Mouse (Mus musculus) CH12.LX (cell line): Measurements from ENCODE around the gene Hpcal1. TPM values are rescaled to one million over a fixed set of nuclear protein-coding genes. Genes with fewer than 3 reads are reported as not detected.

ENCODE experiments used
- DNase-seq: peaks from one replicate; pipeline ENCODE4 v3.0.0-alpha.2; 2013; ENCODE audit errors: extremely low read depth
- H3K27ac ChIP-seq: 2 replicates; pipeline ENCODE4 v1.5.1; 2012; ENCODE audit warnings: low read depth, mild to moderate bottlenecking, control low read depth, moderate library complexity; ENCODE audit not compliant: insufficient read depth
- H3K27me3 ChIP-seq: replicated peaks from 2 replicates; pipeline ENCODE3; 2012; ENCODE audit warnings: inconsistent platforms
- H3K36me3 ChIP-seq, 2 experiments: replicated peaks in 1 of 2; 2 replicates each; pipeline versions ENCODE3 to v1.6.1; 2012; ENCODE audit warnings: inconsistent platforms in 1 of 2, low read length in 1 of 2, mild to moderate bottlenecking in 1 of 2, mixed read lengths in 1 of 2, moderate library complexity in 1 of 2; ENCODE audit not compliant: control insufficient read depth in 1 of 2, insufficient read depth in 1 of 2
- H3K4me1 ChIP-seq, 2 experiments: 2 replicates each; pipeline ENCODE4 v1.6.1; 2012; ENCODE audit warnings: inconsistent platforms in 1 of 2, moderate library complexity in 1 of 2; ENCODE audit not compliant: insufficient read depth in 2 of 2, control insufficient read depth in 1 of 2
- H3K4me2 ChIP-seq: 2 replicates; pipeline ENCODE4 v1.6.1; 2012; ENCODE audit warnings: low read depth, mild to moderate bottlenecking, control low read depth; ENCODE audit not compliant: poor library complexity, insufficient read depth, severe bottlenecking
- H3K4me3 ChIP-seq, 3 experiments: fragments of 150-350 bp in 1 of 3; sonication (generic) in 1 of 3; replicated peaks in 1 of 3; 2 replicates each; pipeline versions ENCODE3 to v1.5.1; 2011 to 2012; ENCODE audit warnings: low read depth in 2 of 3, low read length in 2 of 3, mild to moderate bottlenecking in 2 of 3, moderate library complexity in 2 of 3, control low read depth in 1 of 3, improper control_type of control experiment in 1 of 3, inconsistent platforms in 1 of 3, mixed read lengths in 1 of 3; ENCODE audit not compliant: poor library complexity in 1 of 3
- H3K79me2 ChIP-seq: replicated peaks from 2 replicates; pipeline ENCODE4 v1.6.1; 2012; ENCODE audit warnings: mild to moderate bottlenecking, moderate library complexity; ENCODE audit not compliant: control insufficient read depth, poor library complexity, insufficient read depth, severe bottlenecking; ENCODE audit errors: extremely low read depth
- H3K9ac ChIP-seq: 2 replicates; pipeline ENCODE4 v1.6.1; 2012; ENCODE audit warnings: low read depth, mild to moderate bottlenecking, control low read depth, moderate library complexity; ENCODE audit not compliant: insufficient read depth
- H3K9me3 ChIP-seq: replicated peaks from 2 replicates; pipeline ENCODE3; 2012; ENCODE audit warnings: low read length, inconsistent platforms, mixed read lengths
- BHLHE40 ChIP-seq: IDR thresholded peaks from 2 replicates; pipeline ENCODE4 v1.6.1; 2011; ENCODE audit warnings: mild to moderate bottlenecking, low read depth, low read length, improper control_type of control experiment
- CHD1 ChIP-seq: IDR thresholded peaks from 2 replicates; pipeline ENCODE4 v1.6.1; 2012; ENCODE audit warnings: low read depth, low read length, improper control_type of control experiment, inconsistent platforms
- E2F4 ChIP-seq: IDR thresholded peaks from 2 replicates; pipeline ENCODE4 v1.6.1; 2011; ENCODE audit warnings: low read depth, low read length, improper control_type of control experiment; ENCODE audit not compliant: insufficient replicate concordance
- EP300 ChIP-seq: IDR thresholded peaks from 2 replicates; pipeline ENCODE4 v1.6.1; 2011; ENCODE audit warnings: low read length, improper control_type of control experiment
- ETS1 ChIP-seq: conservative IDR thresholded peaks from 2 replicates; pipeline ENCODE4 v1.6.1; 2012; ENCODE audit warnings: low read depth, mild to moderate bottlenecking, inconsistent platforms, low read length, improper control_type of control experiment, moderate library complexity
- IRF4 ChIP-seq: IDR thresholded peaks from 2 replicates; pipeline ENCODE4 v1.6.1; 2014; ENCODE audit warnings: low read depth, mild to moderate bottlenecking, inconsistent platforms, low read length, improper control_type of control experiment
- JUN ChIP-seq: IDR thresholded peaks from 2 replicates; pipeline ENCODE4 v1.6.1; 2011; ENCODE audit warnings: low read depth, mild to moderate bottlenecking, low read length, improper control_type of control experiment, moderate library complexity; ENCODE audit not compliant: insufficient read depth
- JUND ChIP-seq: conservative IDR thresholded peaks from 2 replicates; pipeline ENCODE4 v1.6.1; 2011; ENCODE audit warnings: low read depth, low read length, improper control_type of control experiment
- KAT2A ChIP-seq: IDR thresholded peaks from 2 replicates; pipeline ENCODE4 v1.6.1; 2012; ENCODE audit warnings: low read length, improper control_type of control experiment, inconsistent platforms; ENCODE audit not compliant: insufficient replicate concordance
- MAFK ChIP-seq: IDR thresholded peaks from 2 replicates; pipeline ENCODE4 v1.6.1; 2011; ENCODE audit warnings: low read length, improper control_type of control experiment; ENCODE audit not compliant: insufficient replicate concordance
- MAX ChIP-seq: IDR thresholded peaks from 2 replicates; pipeline ENCODE4 v1.6.1; 2011; ENCODE audit warnings: low read length, improper control_type of control experiment
- MAZ ChIP-seq: IDR thresholded peaks from 2 replicates; pipeline ENCODE4 v1.6.1; 2012; ENCODE audit warnings: low read depth, mild to moderate bottlenecking, inconsistent platforms, low read length, improper control_type of control experiment, moderate library complexity
- MYC ChIP-seq: IDR thresholded peaks from 2 replicates; pipeline ENCODE4 v1.6.1; 2011; ENCODE audit warnings: low read depth, mild to moderate bottlenecking, improper control_type of control experiment, low read length
- NELFE ChIP-seq: IDR thresholded peaks from 2 replicates; pipeline ENCODE4 v1.6.1; 2011; ENCODE audit warnings: low read depth, low read length, improper control_type of control experiment
- PAX5 ChIP-seq: IDR thresholded peaks from 2 replicates; pipeline ENCODE4 v1.6.1; 2012; ENCODE audit warnings: low read length, inconsistent platforms, mixed read lengths
- RAD21 ChIP-seq: IDR thresholded peaks from 2 replicates; pipeline ENCODE4 v1.6.1; 2011; ENCODE audit warnings: low read depth, mild to moderate bottlenecking, low read length, improper control_type of control experiment, moderate library complexity
- RCOR1 ChIP-seq: conservative IDR thresholded peaks from 2 replicates; pipeline ENCODE4 v1.6.1; 2012; ENCODE audit warnings: low read depth, mild to moderate bottlenecking, inconsistent platforms, low read length, improper control_type of control experiment
- SIN3A ChIP-seq: IDR thresholded peaks from 2 replicates; pipeline ENCODE4 v1.6.1; 2012; ENCODE audit warnings: low read length, improper control_type of control experiment, inconsistent platforms
- SMC3 ChIP-seq: IDR thresholded peaks from 2 replicates; pipeline ENCODE4 v1.6.1; 2011; ENCODE audit warnings: low read depth, low read length, improper control_type of control experiment
- TCF12 ChIP-seq: IDR thresholded peaks from 2 replicates; pipeline ENCODE4 v1.6.1; 2014; ENCODE audit warnings: low read depth, mild to moderate bottlenecking, inconsistent platforms, low read length, improper control_type of control experiment
- UBTF ChIP-seq: IDR thresholded peaks from 2 replicates; pipeline ENCODE4 v1.6.1; 2012; ENCODE audit warnings: low read depth, mild to moderate bottlenecking, inconsistent platforms, low read length, improper control_type of control experiment, moderate library complexity
- USF1 ChIP-seq: IDR thresholded peaks from 2 replicates; pipeline ENCODE4 v1.6.1; 2014; ENCODE audit warnings: low read depth, mild to moderate bottlenecking, inconsistent platforms, low read length, improper control_type of control experiment
- ZKSCAN1 ChIP-seq: IDR thresholded peaks from 2 replicates; pipeline ENCODE4 v1.6.1; 2012; ENCODE audit warnings: low read depth, inconsistent platforms, low read length, improper control_type of control experiment, borderline replicate concordance
- ZMIZ1 ChIP-seq: IDR thresholded peaks from 2 replicates; pipeline ENCODE4 v1.6.1; 2012; ENCODE audit warnings: low read depth, mild to moderate bottlenecking, inconsistent platforms, low read length, improper control_type of control experiment
- dilution Hi-C: fragments of 300-500 bp; cut with MboI; formaldehyde crosslinking; loops from 2 replicates; pipeline ENCODE4 v1.14.3; 2020; ENCODE audit warnings: low sequenced_read_pairs; ENCODE audit not compliant: extremely low pct_unique_long_range_greater_than_20kb, extremely low pct_ligation_motif_present
- in situ Hi-C: fragments of 300-500 bp; cut with MboI; formaldehyde crosslinking; loops from 3 replicates; pipeline ENCODE4 v1.14.3; 2019; ENCODE audit warnings: low sequenced_read_pairs, low pct_ligation_motif_present, low pct_unique_long_range_greater_than_20kb, mixed read lengths
- polyA plus RNA-seq: library from polyadenylated mRNA; unstranded; fragments of >175 nt; gene quantifications from 2 replicates; pipeline ENCODE4 v1.2.1, GENCODE M21; 2012; ENCODE audit warnings: low read depth; ENCODE audit not compliant: insufficient read length
- total RNA-seq, 2 experiments: library from RNA; depleted of rRNA; stranded (reverse); fragments of 300-350 nt in 1 of 2; fragments of >200 nt in 1 of 2; gene quantifications; 2 replicates each; pipeline ENCODE4 v1.2.3; 2012 to 2014

The Hpcal1 gene
- total and polyA plus RNA-seq, 3 experiments = 4.9 to 5.5 (median 4.9) TPM

GRCm38 (mm10) chr12:17736859-17737577 lies 46.4 kb downstream of the Hpcal1 start:
- H3K79me2 ChIP-seq = no peaks in the 10 kb centered on the region
- H3K9me3 ChIP-seq = no peaks in the 10 kb centered on the region
- DNase-seq = no peak
- H3K4me1 ChIP-seq = peaks cover 0 to 3% of the 10 kb centered on the region in 2 experiments; a peak in 1 of 4 replicates
- no peak overlapping the region for H3K4me2 ChIP-seq
- H3K36me3 ChIP-seq = no peaks in the 10 kb centered on the region
- H3K27me3 ChIP-seq = no peaks in the 10 kb centered on the region
- in situ Hi-C loops = no loop called here
- H3K9ac ChIP-seq = no peak overlapping the region
- no peak for TF ChIP-seq USF1
- no peak for TF ChIP-seq ZKSCAN1
- no peak for TF ChIP-seq IRF4
- TF ChIP-seq UBTF = no peak
- TF ChIP-seq PAX5 = no peak
- no peak for TF ChIP-seq ETS1
- TF ChIP-seq RCOR1 = no peak
- no peak for TF ChIP-seq JUND
- no peak for TF ChIP-seq SIN3A
- no peak for TF ChIP-seq MAZ
- TF ChIP-seq EP300 = no peak
- no peak for TF ChIP-seq MAFK
- TF ChIP-seq KAT2A = no peak
- no peak for TF ChIP-seq MAX
- TF ChIP-seq SMC3 = no peak
- no peak for TF ChIP-seq ZMIZ1
- no peak for TF ChIP-seq BHLHE40
- TF ChIP-seq E2F4 = no peak
- TF ChIP-seq MYC = no peak
- dilution Hi-C loops = no loop called here
- no peak overlapping the region for H3K27ac ChIP-seq
- H3K4me3 ChIP-seq = no peak overlapping the region

GRCm38 (mm10) chr12:17737808-17738207 lies 47.2 kb downstream of the Hpcal1 start:
- H3K36me3 ChIP-seq = no peaks in the 10 kb centered on the region
- no peaks in the 10 kb centered on the region for H3K79me2 ChIP-seq
- no peak overlapping the region for H3K4me2 ChIP-seq
- in situ Hi-C loops = no loop called here
- dilution Hi-C loops = no loop called here
- H3K4me3 ChIP-seq = no peak overlapping the region
- no peaks in the 10 kb centered on the region for H3K9me3 ChIP-seq
- H3K9ac ChIP-seq = no peak overlapping the region
- peaks cover 0 to 3% of the 10 kb centered on the region in 2 experiments; a peak in 1 of 4 replicates for H3K4me1 ChIP-seq
- no peaks in the 10 kb centered on the region for H3K27me3 ChIP-seq
- no peak overlapping the region for H3K27ac ChIP-seq
- TF ChIP-seq ZMIZ1 (no peak), NELFE (no peak), RAD21 (no peak), MAX (no peak), CHD1 (no peak), SIN3A (no peak), MAZ (no peak), JUN (no peak), TCF12 (no peak)
- DNase-seq = no peak
